Mouse (Mus musculus) embryonic fibroblast, embryonic 13.5 days (primary cell): ENCODE results near the gene Hist1h2bj. TPM values are rescaled to one million over a fixed set of nuclear protein-coding genes. Genes with fewer than 3 reads are reported as not detected.

Source experiments
- H3K27ac ChIP-seq: 2 replicates; pipeline ENCODE4 v1.5.1; 2012; ENCODE audit warnings: low read length, control low read depth, inconsistent platforms; ENCODE audit not compliant: insufficient read depth
- H3K4me1 ChIP-seq: 2 replicates; pipeline ENCODE4 v1.6.1; 2011; ENCODE audit warnings: low read length; ENCODE audit not compliant: control insufficient read depth, insufficient read depth
- H3K4me3 ChIP-seq: 2 replicates; pipeline ENCODE4 v1.5.1; 2011; ENCODE audit warnings: mild to moderate bottlenecking, control low read depth, low read length; ENCODE audit not compliant: insufficient read depth
- CTCF ChIP-seq: IDR thresholded peaks from 2 replicates; pipeline ENCODE4 v1.5.1; 2011; ENCODE audit warnings: mild to moderate bottlenecking, control low read depth, low read length, moderate library complexity, borderline replicate concordance; ENCODE audit not compliant: insufficient read depth
- POLR2A ChIP-seq: IDR thresholded peaks from 2 replicates; pipeline ENCODE4 v1.6.1; 2011; ENCODE audit warnings: low read depth, mild to moderate bottlenecking, control low read depth, low read length, moderate library complexity
- polyA plus RNA-seq: library from polyadenylated mRNA; stranded (reverse); fragments of >200 nt; gene quantifications from 2 replicates; pipeline ENCODE4 v1.2.4, GENCODE M21; 2011; ENCODE audit warnings: low read depth; ENCODE audit not compliant: missing spikeins, insufficient read length

Gene Hist1h2bj
- polyA plus RNA-seq, 1 experiment, result 8.4 TPM

DNA sequence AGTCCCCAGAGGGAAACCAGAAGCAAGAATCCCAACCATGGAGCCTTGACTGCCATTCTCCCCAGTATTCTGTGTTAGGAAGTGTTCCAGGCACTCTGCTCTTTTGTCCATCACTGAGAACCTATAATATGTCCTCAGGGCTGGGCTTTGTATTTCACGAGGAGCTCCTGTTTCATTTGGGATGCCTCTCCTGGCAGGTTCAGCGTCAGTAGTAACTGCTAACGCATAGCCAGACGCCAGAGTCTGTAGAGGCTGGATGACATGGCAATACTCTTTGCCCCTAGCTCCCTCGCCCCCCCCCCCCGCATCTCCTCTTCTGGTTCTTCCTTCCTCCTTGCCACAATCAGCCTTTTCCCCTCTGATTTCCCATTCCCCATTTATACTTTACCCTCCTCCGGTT lies 33.4 kb upstream of the Hist1h2bj start, which contains the start of gene Prss16:
Prss16 (minus strand) TSS at position 101 of the 400 bp plus-strand sequence.
- no peak within 1 kb of the TSS for H3K27ac ChIP-seq
- H3K4me1 ChIP-seq, result peaks cover 3% of the 10 kb centered on the region; the same call in 1 of the 2 replicates
- H3K4me3 ChIP-seq, result no peak within 1 kb of the TSS
- TF ChIP-seq POLR2A (no peak), CTCF (no peak)

GRCm38 (mm10) chr13:22013716-22014115 lies 29.3 kb upstream of the Hist1h2bj start:
- Histone ChIP-seq H3K4me3 (no peak overlapping the region), H3K27ac (no peak overlapping the region)
- TF ChIP-seq POLR2A, result no peak
- no peak for TF ChIP-seq CTCF

DNA sequence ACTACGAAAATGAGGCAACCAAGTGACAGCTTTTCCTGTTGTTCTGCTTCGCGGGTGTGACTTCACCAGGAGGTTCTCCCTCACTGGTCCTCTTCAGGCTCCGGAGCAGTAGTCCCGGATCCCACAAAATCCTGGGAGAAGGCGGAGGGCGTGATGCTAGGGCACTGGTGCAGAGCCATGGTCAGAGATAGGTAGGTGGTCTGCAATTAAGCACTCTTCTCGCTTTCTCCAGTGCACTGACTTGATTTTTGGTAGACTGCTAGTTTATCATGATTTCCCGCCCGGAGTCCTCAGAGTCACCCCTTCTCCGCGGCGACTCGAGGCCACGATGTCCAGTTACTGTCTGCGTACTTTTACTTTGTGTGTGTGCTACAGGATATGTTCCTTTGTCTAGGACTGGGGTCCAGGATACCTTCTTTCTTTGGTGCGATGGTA lies 28.6 kb upstream of the Hist1h2bj start:
- Histone ChIP-seq H3K4me3 (no peak overlapping the region), H3K4me1 (peaks cover 3% of the 10 kb centered on the region; the same call in 1 of the 2 replicates), H3K27ac (no peak overlapping the region)
- TF ChIP-seq POLR2A (no peak), CTCF (no peak)

More at GRCm38 (mm10) chr13:22013716-22014115, 29.3 kb upstream of the Hist1h2bj start:
- peaks cover 3% of the 10 kb centered on the region; the same call in 1 of the 2 replicates for H3K4me1 ChIP-seq

DNA sequence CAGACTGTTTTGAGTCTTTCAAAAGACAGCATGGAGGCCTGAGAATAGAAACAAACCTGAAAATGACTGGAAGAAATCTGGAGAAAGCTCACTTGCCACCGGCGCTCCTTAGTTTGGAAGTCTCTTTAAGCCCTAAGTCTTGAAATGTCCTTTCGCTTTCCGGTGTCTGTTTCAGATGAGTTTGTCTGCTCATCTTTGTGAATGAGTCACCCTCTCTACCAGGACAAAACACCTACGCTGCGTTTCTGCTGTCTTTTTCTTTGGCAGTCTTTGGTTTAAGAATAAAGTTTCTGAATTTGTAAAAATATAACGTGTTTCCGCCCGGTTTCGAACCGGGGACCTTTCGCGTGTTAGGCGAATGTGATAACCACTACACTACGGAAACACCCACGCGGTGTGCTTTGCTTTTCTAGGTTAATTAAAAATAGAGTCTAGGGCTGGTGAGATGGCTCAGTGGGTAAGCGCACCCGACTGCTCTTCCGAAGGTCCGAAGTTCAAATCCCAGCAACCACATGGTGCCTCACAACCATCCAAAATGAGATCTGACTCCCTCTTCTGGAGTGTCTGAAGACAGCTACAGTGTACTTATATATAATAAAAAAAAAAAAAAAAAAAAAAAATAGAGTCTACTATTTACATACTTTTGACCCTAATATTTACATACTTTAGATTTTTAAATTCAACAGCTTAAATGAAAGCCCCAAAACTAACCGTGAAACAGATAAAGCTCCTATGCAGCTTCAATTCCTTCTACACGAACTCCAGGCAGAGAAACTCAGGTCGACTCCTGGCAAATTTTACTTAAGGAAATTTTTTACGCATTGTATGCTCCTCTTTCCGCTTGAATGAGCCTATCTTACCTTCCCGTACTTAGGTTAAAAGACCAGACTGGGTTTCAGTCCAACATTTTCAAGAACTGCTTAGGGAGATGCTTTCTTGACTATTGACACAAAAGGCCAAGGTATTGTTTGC lies 27.2 kb upstream of the Hist1h2bj start:
- TF ChIP-seq POLR2A (no peak), CTCF (no peak)
- Histone ChIP-seq H3K4me1 (peaks cover 3% of the 10 kb centered on the region; the same call in 1 of the 2 replicates), H3K27ac (no peak overlapping the region), H3K4me3 (peak overlapping the region; percentile 25)

- TF ChIP-seq CTCF (no peak), POLR2A (no peak)
- Histone ChIP-seq H3K27ac (no peak overlapping the region), H3K4me1 (no peaks in the 10 kb centered on the region), H3K4me3 (peak overlapping the region; percentile 66)
Measured at GRCm38 (mm10) chr13:22019934-22020835, 22.8 kb upstream of the Hist1h2bj start.

DNA sequence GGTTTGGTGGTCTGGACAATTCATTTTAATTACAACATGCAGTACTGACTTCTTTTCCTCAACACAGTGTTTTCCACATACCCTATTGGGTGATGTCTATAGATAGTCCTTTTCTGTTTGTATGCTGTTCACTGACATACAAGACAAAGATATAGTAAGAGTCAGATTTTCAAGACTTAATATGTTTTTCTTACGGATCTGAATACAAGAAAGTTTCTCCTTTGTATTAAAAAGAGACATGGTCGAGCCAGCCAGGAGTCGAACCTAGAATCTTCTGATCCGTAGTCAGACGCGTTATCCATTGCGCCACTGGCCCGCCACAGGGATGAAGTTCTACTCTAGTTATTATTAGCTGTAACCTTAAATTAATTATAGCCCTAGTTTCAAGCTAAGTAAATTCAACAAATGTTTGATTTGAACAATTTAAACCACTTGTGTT lies 22.1 kb upstream of the Hist1h2bj start:
- Histone ChIP-seq H3K27ac (peak overlapping the region; percentile 60; the same call in 1 of the 2 replicates), H3K4me3 (peak overlapping the region; percentile 98), H3K4me1 (no peaks in the 10 kb centered on the region)
- TF ChIP-seq CTCF (no peak), POLR2A (no peak)

DNA sequence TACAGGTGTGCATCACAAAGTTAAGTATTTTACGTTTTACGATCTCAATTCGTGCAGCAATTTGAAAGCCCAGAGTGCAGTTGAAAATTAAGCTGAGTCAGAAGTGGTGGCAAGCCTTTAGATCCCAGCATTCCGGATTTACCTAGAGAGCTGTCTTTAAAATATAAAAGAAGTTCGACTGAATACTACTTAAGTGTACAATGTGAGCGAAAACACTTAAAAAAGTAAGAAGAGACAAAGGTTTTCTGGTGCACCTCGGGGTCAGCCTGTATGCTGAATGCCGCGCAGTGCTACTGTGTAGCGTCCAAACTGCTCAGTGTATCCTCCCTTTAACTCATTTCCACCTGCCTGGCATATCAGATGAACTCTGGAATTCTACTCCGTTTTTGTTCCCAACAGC lies 21.4 kb upstream of the Hist1h2bj start:
- peak overlapping the region; percentile 98 for H3K4me3 ChIP-seq
- TF ChIP-seq POLR2A, result no peak
- TF ChIP-seq CTCF, result no peak

DNA sequence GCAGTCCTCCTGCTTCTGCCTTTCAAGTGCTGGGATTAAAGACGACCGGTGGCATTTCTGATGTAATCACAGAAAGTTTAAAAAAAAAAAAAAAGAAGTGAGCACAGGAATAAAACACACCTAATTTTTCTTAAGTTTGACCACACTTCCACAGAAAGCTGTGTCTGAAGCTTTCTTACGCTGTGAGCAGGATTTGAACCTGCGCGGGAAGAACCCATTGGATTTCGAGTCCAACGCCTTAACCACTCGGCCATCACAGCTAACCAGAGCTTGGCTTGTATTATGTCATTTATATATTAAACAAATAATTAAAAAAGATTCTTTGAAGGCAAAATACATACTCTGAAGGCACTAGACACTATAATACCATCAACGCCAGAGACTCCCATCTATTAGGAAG lies 20.8 kb upstream of the Hist1h2bj start:
- H3K4me3 ChIP-seq, result peak overlapping the region; percentile 98
- H3K27ac ChIP-seq, result peak overlapping the region; percentile 60
- TF ChIP-seq CTCF, result no peak
- no peak for TF ChIP-seq POLR2A
- no peaks in the 10 kb centered on the region for H3K4me1 ChIP-seq

More for the DNA sequence above, 21.4 kb upstream of the Hist1h2bj start:
- Histone ChIP-seq H3K27ac (peak overlapping the region; percentile 60), H3K4me1 (no peaks in the 10 kb centered on the region)

DNA sequence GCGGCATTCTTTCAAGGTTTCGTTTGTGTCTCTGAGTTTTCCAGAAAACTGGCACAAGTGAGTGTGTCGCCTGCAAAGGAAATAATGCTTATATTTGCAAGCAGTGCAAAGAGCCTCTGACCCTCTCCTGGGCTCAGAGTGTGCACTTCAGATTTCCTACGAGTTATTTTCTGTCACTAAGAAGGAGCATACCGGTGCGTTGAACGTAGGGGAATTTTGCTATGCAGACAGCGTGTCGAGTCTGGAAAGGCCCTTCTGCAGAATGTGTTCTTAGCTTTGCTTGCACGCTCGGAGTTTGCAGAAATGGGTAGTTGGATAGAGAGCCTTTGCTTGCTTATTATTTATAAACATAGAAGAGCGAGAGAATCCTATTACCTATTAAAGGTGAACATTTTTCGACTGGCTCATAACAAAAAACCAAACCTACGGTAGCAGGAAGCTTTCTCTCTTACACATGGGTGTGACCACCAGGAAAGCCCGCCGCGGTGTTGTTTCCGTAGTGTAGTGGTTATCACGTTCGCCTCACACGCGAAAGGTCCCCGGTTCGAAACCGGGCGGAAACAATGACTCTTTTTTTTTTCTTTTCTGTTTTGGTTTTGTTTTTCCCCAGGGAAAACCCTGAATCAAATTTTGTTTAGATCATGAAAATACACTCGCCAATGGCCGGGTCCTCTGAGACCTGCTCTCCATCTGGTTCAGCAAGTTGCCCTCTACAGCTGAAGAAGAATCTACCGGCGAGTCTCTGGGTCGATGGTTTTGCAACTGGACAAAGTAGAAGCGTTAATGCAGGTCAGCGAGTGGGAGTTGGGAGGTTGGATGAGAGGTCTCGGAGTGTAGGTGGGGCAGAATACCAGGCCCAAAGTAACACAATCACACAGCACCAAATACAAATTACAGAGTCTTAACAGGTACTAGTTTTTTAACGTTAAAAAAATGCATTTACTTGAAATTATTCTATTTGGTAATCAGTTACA lies 16.7 kb upstream of the Hist1h2bj start:
- Histone ChIP-seq H3K4me1 (no peaks in the 10 kb centered on the region), H3K27ac (no peak overlapping the region), H3K4me3 (peak overlapping the region; percentile 74)
- no peak for TF ChIP-seq POLR2A
- TF ChIP-seq CTCF, result no peak
